Mouse (Mus musculus): ENCODE results near the gene Disc1.
A peak's percentile ranks its signal among the peaks of the same experiment; 100 is the strongest.

GRCm38 (mm10) chr8:125242382-125242781, 188.4 kb downstream of the Disc1 start:
- TF ChIP-seq CTCF (IDR thresholded peaks at IDR 0.05) (no peak), POLR2A (IDR thresholded peaks at IDR 0.05; ENCODE audit: insufficient read depth, low read depth, low read length) (no peak), EP300 (IDR thresholded peaks at IDR 0.05; ENCODE audit: insufficient read depth, low read depth, low read length) (0 out of 2 replicates have a peak, but pooled peaks have one; percentile 22)

Data from heart, adult 2 months (tissue).